Comparison of ENCODE assay signal across 8 mouse cellular contexts in the genomic region with DNA sequence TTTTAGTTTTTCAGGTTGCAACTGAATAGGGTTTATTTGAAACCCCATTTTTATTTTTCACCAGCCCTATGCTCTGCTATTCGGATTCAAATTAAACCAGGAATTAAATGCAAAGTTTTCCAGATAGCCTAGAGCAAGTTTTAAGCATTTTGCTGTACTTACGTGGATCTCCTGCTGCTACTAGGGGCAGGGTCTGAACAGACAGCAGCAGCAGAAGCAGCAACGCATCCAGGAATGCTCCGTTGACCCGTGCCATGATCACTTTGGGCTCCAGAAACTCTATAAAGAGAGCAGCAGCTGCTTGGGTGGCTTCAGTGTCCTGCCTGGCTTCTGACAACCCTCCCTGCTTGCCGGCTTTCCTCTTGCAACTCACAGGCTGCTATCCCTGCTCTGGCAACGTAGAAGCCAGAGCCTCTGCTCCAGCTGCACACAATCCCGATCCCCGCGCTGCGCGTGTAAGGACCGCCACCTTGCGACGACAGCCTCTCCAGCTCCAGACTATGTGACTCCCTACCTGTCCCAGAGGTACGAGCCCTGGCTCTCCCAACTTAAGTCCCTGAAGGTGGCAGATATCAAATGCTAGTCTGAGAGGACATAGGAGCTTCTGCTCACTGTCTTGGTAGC. TPM values are rescaled to one million over a fixed set of nuclear protein-coding genes. Genes with fewer than 3 reads are reported as not detected.
DNase-seq lines count a peak whose midpoint lies in the region; ATAC-seq and TF ChIP-seq lines count a peak whose summit lies in the region.

Gene Cntnap3, minus strand, starts transcription at position 371 of the 624 bp plus-strand sequence.

- TF ChIP-seq CTCF in heart, adult 2 months (IDR thresholded peaks at IDR 0.05), result no peak
- TF ChIP-seq CTCF in cortical plate, adult 2 months (IDR thresholded peaks at IDR 0.05; ENCODE audit: extremely low read depth, insufficient read depth, low read length), result peak; percentile 46

- H3K9me3 ChIP-seq in heart, embryonic 11.5 days (replicated peaks; ENCODE audit: control insufficient read depth, low read length), result peaks cover 2% of the 10 kb centered on the region; the same call in 1 of the 2 replicates
- H3K9me3 ChIP-seq in hindbrain, embryonic 12.5 days (replicated peaks), result no peaks in the 10 kb centered on the region
- no peaks in the 10 kb centered on the region for H3K9me3 ChIP-seq in neural tube, embryonic 11.5 days (ENCODE audit: control insufficient read depth, low read length)

- DNase-seq in heart, adult 2 months, result no peak
- peak; percentile 7 to 10 for DNase-seq in left cerebral cortex, adult 9 months (ENCODE audit: low spot score in 2 of 2)
- DNase-seq in neural tube, embryonic 11.5 days (ENCODE audit: low spot score), result peak; percentile 27
- no peak for DNase-seq in lung, postnatal 4 days

- H3K79me2 ChIP-seq in heart, adult 2 months (replicated peaks; ENCODE audit: control insufficient read depth, insufficient read depth, low read length), result no peaks in the 10 kb centered on the region

- TF ChIP-seq POLR2A in heart, adult 2 months (IDR thresholded peaks at IDR 0.05; ENCODE audit: insufficient read depth, low read depth, low read length), result no peak
- no peak for TF ChIP-seq POLR2A in cortical plate, adult 2 months (IDR thresholded peaks at IDR 0.05; ENCODE audit: extremely low read depth, insufficient read depth, low read length)

- no peaks in the 10 kb centered on the region for H3K36me3 ChIP-seq in heart, embryonic 11.5 days (ENCODE audit: control insufficient read depth, insufficient read depth, low read length)
- no peaks in the 10 kb centered on the region for H3K36me3 ChIP-seq in heart, adult 2 months (ENCODE audit: control insufficient read depth, insufficient read depth, low read length)
- H3K36me3 ChIP-seq in hindbrain, embryonic 12.5 days, result no peaks in the 10 kb centered on the region
- H3K36me3 ChIP-seq in neural tube, embryonic 11.5 days (ENCODE audit: control insufficient read depth, insufficient read depth, low read length), result no peaks in the 10 kb centered on the region

- no peak for ATAC-seq in heart, embryonic 11.5 days (replicated peaks; ENCODE audit: insufficient number of reproducible peaks, low FRiP score, low TSS enrichment)
- peak; percentile 66; the same call in 1 of the 2 replicates for ATAC-seq in hindbrain, embryonic 12.5 days (ENCODE audit: low FRiP score)
- ATAC-seq in neural tube, embryonic 11.5 days (ENCODE audit: insufficient read depth, low FRiP score, low TSS enrichment), result 0 out of 2 replicates have a peak, but pooled peaks have one; percentile 48
- ATAC-seq in inflammation-experienced regulatory T-cells, adult 6 months, result no peak

- H3K27me3 ChIP-seq in heart, embryonic 11.5 days (ENCODE audit: control insufficient read depth, insufficient read depth, low read length), result no peaks in the 10 kb centered on the region
- H3K27me3 ChIP-seq in heart, adult 2 months (ENCODE audit: control insufficient read depth, insufficient read depth, low read length), result no peaks in the 10 kb centered on the region
- no peaks in the 10 kb centered on the region for H3K27me3 ChIP-seq in hindbrain, embryonic 12.5 days
- no peaks in the 10 kb centered on the region for H3K27me3 ChIP-seq in neural tube, embryonic 11.5 days (ENCODE audit: control insufficient read depth, insufficient read depth, low read length)

- no peak within 1 kb of the TSS for H3K27ac ChIP-seq in heart, embryonic 11.5 days (ENCODE audit: low read depth, low read length)
- no peak within 1 kb of the TSS for H3K27ac ChIP-seq in heart, adult 2 months
- no peak within 1 kb of the TSS for H3K27ac ChIP-seq in cortical plate, adult 2 months (ENCODE audit: insufficient read depth, low read length)
- H3K27ac ChIP-seq in hindbrain, embryonic 12.5 days, result no peak within 1 kb of the TSS
- no peak within 1 kb of the TSS for H3K27ac ChIP-seq in neural tube, embryonic 11.5 days (ENCODE audit: low read depth, low read length)

- no peaks in the 10 kb centered on the region for H3K4me1 ChIP-seq in heart, embryonic 11.5 days (ENCODE audit: control insufficient read depth, insufficient read depth, low read length)
- H3K4me1 ChIP-seq in heart, adult 2 months (ENCODE audit: control insufficient read depth, insufficient read depth, low read length), result no peaks in the 10 kb centered on the region
- H3K4me1 ChIP-seq in cortical plate, adult 2 months (ENCODE audit: control insufficient read depth, insufficient read depth, low read length), result no peaks in the 10 kb centered on the region
- H3K4me1 ChIP-seq in hindbrain, embryonic 12.5 days, result no peaks in the 10 kb centered on the region
- H3K4me1 ChIP-seq in neural tube, embryonic 11.5 days (ENCODE audit: control insufficient read depth, insufficient read depth, low read length), result no peaks in the 10 kb centered on the region

- no peak for TF ChIP-seq EP300 in heart, adult 2 months (IDR thresholded peaks at IDR 0.05; ENCODE audit: insufficient read depth, low read depth, low read length)

- WGBS in heart, embryonic 11.5 days (ENCODE audit: insufficient replicate concordance), result 11% methylated on average over 16 of the region's 16 CpGs
- WGBS in heart, adult 2 months, result 8% methylated on average over 16 of the region's 16 CpGs
- 10% methylated on average over 16 of the region's 16 CpGs for WGBS in hindbrain, embryonic 12.5 days
- WGBS in neural tube, embryonic 11.5 days, result 9% methylated on average over 16 of the region's 16 CpGs

- no peak within 1 kb of the TSS for H3K4me3 ChIP-seq in heart, embryonic 11.5 days (ENCODE audit: low read depth, low read length)
- H3K4me3 ChIP-seq in heart, adult 2 months, result no peak within 1 kb of the TSS
- H3K4me3 ChIP-seq in cortical plate, adult 2 months (ENCODE audit: insufficient read depth, low read length), result peak within 1 kb of the TSS; percentile 21
- no peak within 1 kb of the TSS for H3K4me3 ChIP-seq in hindbrain, embryonic 12.5 days
- no peak within 1 kb of the TSS for H3K4me3 ChIP-seq in neural tube, embryonic 11.5 days (ENCODE audit: low read depth, low read length)

- peak within 1 kb of the TSS; percentile 54 for H3K4me2 ChIP-seq in heart, embryonic 11.5 days
- peak within 1 kb of the TSS; percentile 46 for H3K4me2 ChIP-seq in hindbrain, embryonic 12.5 days (replicated peaks)
- 0 out of 2 replicates have a peak within 1 kb of the TSS, but pooled peaks have one; percentile 17 for H3K4me2 ChIP-seq in neural tube, embryonic 11.5 days (ENCODE audit: low read depth)

- 0 out of 2 replicates have a peak within 1 kb of the TSS, but pooled peaks have one; percentile 39 for H3K9ac ChIP-seq in heart, embryonic 11.5 days (ENCODE audit: low read depth, low read length)
- H3K9ac ChIP-seq in heart, adult 2 months (ENCODE audit: low read depth, low read length), result no peak within 1 kb of the TSS
- H3K9ac ChIP-seq in hindbrain, embryonic 12.5 days, result no peak within 1 kb of the TSS
- no peak within 1 kb of the TSS for H3K9ac ChIP-seq in neural tube, embryonic 11.5 days (ENCODE audit: low read length)

- intact Hi-C loops in heart, adult 2 months (cut with DNase I), result no loop called here

RNA-seq across cellular contexts. Expression of gene Cntnap3, which starts in this region (rescaled TPM):
- polyA plus RNA-seq in heart, embryonic 11.5 days (2014; fragmentation: Nextera tagmentation; extraction: Ambion mirVana), result 0.03 TPM in 1 of 2 replicates, not detected in the other
- total RNA-seq in heart, adult 2 months (2021), result not detected
- polyA plus RNA-seq in heart, adult 2 months (2012; rRNA removed), result not detected in 2 replicates
- 2.3 and 3.4 TPM in 2 replicates for polyA plus RNA-seq in cortical plate, adult 2 months (2012; rRNA removed)
- 0.21 TPM in 1 of 2 replicates, not detected in the other for polyA plus RNA-seq in hindbrain, embryonic 12.5 days (2016; fragmentation: Nextera tagmentation; extraction: Ambion mirVana)
- polyA plus RNA-seq in neural tube, embryonic 11.5 days (2014; fragmentation: Nextera tagmentation; extraction: Ambion mirVana), result 0.11 TPM in 1 of 2 replicates, not detected in the other
- polyA plus RNA-seq in inflammation-experienced regulatory T-cells, adult 6 months (2017; shearing (Covaris generic)), result not detected

Comparison
In these comparisons a context has a peak if more than half of its experiments do, and no peak if none do; other contexts are left out.
1. Peak in ATAC-seq and H3K4me2 ChIP-seq in hindbrain, embryonic 12.5 days; RNA of the gene not detected or under 1 TPM.
2. Peak in DNase-seq, ATAC-seq and H3K4me2 ChIP-seq in neural tube, embryonic 11.5 days; RNA of the gene not detected or under 1 TPM.
3. DNase-seq: peak in left cerebral cortex, adult 9 months (2 of 2); none in heart, adult 2 months (0 of 2) and lung, postnatal 4 days (0 of 2).
4. Peak in every context shown above with its lines, with median percentiles within 50 percentile points of each other: H3K4me2 ChIP-seq.